Mouse (Mus musculus): Measurements from ENCODE around the gene Med27. TPM values are rescaled to one million over a fixed set of nuclear protein-coding genes. Genes with fewer than 3 reads are reported as not detected.

Med27 gene
- polyA plus RNA-seq, 1 experiment from 2014 or later = 67.6 TPM

DNA sequence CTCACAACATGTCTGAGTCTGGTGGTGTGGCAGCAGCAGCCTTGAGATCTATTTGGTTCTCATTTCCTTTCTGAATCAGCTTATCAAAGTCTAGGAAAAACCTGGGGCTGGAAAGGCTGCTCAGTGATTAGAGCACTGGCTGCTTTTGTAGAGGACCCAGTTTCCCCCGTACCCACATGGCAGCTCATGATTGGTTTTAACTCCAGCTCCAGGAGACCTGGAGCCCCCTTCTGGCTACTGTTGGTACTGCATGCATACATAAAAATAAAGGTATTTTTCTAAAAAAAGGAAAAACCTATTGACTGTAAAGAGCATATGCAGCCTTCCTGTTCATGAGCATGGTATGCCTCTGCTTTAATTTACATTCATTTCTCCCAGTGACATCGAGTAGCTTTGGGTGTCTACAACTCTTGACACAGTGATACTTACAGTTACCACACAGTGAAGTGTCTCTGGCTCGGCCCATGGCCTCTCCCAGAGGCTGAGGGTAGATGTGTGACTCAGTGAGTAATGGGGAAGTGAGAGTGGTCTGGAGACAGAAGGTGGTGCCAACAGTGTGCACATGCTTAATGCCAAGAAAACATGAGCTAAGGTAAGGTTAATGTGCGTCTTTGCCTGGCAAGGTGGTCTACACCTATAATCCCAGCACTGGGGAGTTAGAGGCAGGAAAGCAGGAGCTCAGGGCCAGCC, 207.5 kb downstream of the Med27 start:
- no peaks in the 10 kb centered on the region for H3K36me3 ChIP-seq
- H3K27me3 ChIP-seq (replicated peaks) = no peaks in the 10 kb centered on the region
- H3K9me3 ChIP-seq (replicated peaks) = no peaks in the 10 kb centered on the region
- H3K4me3 ChIP-seq (replicated peaks) = no peak overlapping the region
- no peak for ATAC-seq (ENCODE audit: low FRiP score)
- H3K4me1 ChIP-seq = no peaks in the 10 kb centered on the region
- H3K27ac ChIP-seq (replicated peaks) = no peak overlapping the region
- H3K9ac ChIP-seq (replicated peaks) = no peak overlapping the region
- no peak overlapping the region for H3K4me2 ChIP-seq
- 70% methylated on average over 4 of the region's 4 CpGs for WGBS

DNA sequence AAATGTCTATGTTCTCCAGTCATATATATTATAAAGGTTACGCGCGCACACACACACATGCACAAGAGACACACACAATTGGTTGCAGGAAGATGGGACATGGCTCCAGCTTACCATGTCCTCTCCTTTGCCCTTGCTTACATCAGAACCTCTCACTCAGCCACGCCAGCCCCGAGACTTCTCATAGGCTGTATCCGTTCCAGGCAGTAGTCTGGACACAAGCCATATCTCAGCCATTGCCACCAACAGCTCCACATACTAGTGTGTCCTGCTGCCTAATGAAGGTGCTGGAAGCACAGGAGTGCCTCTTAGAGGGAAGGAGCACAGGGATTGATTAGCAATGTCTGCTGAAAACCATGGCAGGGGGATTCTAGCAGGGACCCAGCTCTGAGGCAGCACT, 211.9 kb downstream of the Med27 start:
- WGBS = 83% methylated on average over 6 of the region's 6 CpGs
- H3K36me3 ChIP-seq = no peaks in the 10 kb centered on the region
- no peaks in the 10 kb centered on the region for H3K27me3 ChIP-seq (replicated peaks)
- no peaks in the 10 kb centered on the region for H3K4me1 ChIP-seq
- H3K4me3 ChIP-seq (replicated peaks) = no peak overlapping the region
- H3K4me2 ChIP-seq = no peak overlapping the region
- H3K9me3 ChIP-seq (replicated peaks) = no peaks in the 10 kb centered on the region
- H3K9ac ChIP-seq (replicated peaks) = no peak overlapping the region
- H3K27ac ChIP-seq (replicated peaks) = no peak overlapping the region
- ATAC-seq (ENCODE audit: low FRiP score) = no peak

DNA sequence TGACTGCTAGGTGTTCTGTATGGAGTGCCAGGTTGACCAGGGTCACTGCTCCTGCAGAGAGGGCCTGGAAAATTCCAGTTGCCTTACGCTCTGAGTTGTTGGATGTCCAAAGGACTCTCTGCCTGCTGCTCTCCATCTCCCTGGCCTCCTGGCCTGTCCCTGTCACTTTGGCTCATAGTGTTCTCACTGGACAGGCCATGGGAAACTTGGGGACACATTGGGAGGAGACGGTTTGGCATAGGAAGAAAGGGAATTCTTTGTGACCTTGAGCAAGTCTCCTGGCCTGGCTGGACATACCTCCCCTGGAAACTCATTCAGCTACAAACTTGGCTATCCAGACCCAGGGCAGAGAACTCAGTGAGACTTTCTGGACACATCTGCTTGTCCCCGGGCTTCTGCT, 213.3 kb downstream of the Med27 start:
- 100% methylated on average over 3 of the region's 3 CpGs for WGBS
- H3K9ac ChIP-seq (replicated peaks) = no peak overlapping the region
- H3K9me3 ChIP-seq (replicated peaks) = no peaks in the 10 kb centered on the region
- no peak overlapping the region for H3K4me2 ChIP-seq
- ATAC-seq (ENCODE audit: low FRiP score) = no peak
- H3K4me3 ChIP-seq (replicated peaks) = no peak overlapping the region
- H3K27ac ChIP-seq (replicated peaks) = no peak overlapping the region
- 0 out of 2 replicates have a peak, but pooled peaks cover 3% of the 10 kb centered on the region for H3K4me1 ChIP-seq
- H3K27me3 ChIP-seq (replicated peaks) = no peaks in the 10 kb centered on the region
- H3K36me3 ChIP-seq = no peaks in the 10 kb centered on the region

DNA sequence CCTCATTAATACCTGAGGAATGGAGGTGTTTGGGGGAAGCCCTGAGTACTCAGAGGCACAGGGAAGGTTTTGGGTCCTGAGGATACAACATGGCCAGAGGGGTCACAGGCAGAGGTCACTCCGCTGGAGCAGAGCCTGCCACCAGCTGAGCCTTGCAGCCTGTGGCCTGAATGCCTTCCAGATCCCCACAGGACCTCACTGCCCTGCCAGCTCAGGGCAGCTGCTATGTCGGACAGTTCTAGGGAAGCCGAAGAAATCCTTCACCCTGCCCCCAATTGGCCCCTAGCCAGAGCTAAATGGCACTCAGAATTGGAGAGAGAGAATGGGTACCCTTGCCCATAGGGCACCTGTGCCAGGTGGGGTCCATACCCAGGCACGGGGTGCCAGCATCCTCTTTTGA, 214.8 kb downstream of the Med27 start:
- Histone ChIP-seq H3K27ac (replicated peaks) (no peak overlapping the region), H3K9me3 (replicated peaks) (no peaks in the 10 kb centered on the region), H3K4me3 (replicated peaks) (no peak overlapping the region), H3K9ac (replicated peaks) (no peak overlapping the region), H3K27me3 (replicated peaks) (no peaks in the 10 kb centered on the region), H3K4me2 (no peak overlapping the region), H3K4me1 (peaks cover 13% of the 10 kb centered on the region), H3K36me3 (no peaks in the 10 kb centered on the region)
- ATAC-seq (ENCODE audit: low FRiP score) = no peak
- WGBS = 71% methylated on average over 4 of the region's 4 CpGs

DNA sequence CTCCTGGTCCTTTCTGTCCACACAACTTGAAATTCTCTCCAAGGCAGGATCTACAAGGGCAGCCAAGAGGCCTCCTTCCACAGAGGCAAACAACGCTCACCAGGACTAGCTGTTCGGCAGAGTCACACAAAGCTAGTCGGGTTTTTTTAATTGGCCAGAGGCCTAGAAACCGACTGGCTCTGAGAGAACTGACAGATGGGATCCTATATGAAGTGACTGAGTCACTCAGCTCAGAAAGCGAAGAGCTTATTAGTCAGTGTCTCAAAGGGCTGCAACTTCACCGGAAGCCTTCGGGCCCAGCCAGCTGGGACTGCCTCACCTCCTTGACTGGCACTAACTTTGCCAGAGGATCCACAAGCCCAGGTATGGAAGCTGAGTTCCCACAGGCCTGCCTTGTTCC, 217.4 kb downstream of the Med27 start:
- Histone ChIP-seq H3K4me3 (replicated peaks) (no peak overlapping the region), H3K27me3 (replicated peaks) (no peaks in the 10 kb centered on the region), H3K4me2 (no peak overlapping the region), H3K4me1 (peaks cover 13% of the 10 kb centered on the region), H3K27ac (replicated peaks) (no peak overlapping the region), H3K9me3 (replicated peaks) (no peaks in the 10 kb centered on the region), H3K36me3 (no peaks in the 10 kb centered on the region), H3K9ac (replicated peaks) (no peak overlapping the region)
- ATAC-seq (ENCODE audit: low FRiP score) = no peak
- 55% methylated on average over 7 of the region's 7 CpGs for WGBS

DNA sequence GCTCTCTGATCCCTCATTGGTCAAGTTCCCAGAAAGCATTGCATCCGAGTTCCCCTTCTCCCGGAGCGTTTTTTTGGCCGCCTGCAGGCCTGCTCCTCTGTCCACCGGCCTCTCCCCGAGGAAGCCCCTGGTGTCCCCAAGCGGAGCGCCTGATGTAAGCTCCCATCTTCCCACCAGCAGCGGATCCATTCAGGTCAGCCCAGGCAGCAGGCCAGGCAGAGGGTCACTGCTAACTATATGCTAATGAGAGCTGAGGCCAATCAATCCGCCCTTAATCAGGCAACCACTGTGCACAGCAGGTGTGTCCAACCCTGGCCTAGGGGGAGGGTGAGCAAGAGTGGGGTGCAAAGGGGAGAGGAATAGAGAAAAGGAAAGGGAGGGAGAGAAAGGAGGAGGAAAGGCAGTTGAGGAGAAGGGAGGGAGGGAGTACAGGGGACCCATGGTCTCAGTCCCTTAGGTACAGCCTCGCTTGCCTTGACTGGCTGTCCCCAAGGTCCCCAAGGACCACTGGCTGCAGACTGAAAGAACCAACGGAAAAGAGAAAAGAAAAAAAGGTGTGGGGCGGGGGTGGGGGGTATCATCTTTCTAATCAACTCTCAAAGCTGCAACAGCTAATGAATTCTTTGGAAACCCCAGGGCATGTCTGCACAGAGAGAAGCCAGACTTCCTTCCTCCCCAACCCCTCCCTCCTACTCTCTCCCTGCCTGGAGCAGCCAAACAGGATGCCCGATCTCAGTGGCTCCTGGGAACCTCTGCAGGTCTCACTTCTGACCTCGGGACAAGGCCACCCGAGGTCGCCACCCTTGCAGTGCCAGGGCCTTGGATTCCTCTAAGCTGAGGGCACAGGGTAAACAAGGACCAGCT, 219.2 kb downstream of the Med27 start:
- no peaks in the 10 kb centered on the region for H3K9me3 ChIP-seq (replicated peaks)
- H3K9ac ChIP-seq (replicated peaks) = no peak overlapping the region
- H3K4me1 ChIP-seq = peaks cover 13% of the 10 kb centered on the region
- 5% methylated on average over 17 of the region's 17 CpGs for WGBS
- no peak overlapping the region for H3K27ac ChIP-seq (replicated peaks)
- ATAC-seq (ENCODE audit: low FRiP score) = no peak
- H3K4me2 ChIP-seq = no peak overlapping the region
- no peaks in the 10 kb centered on the region for H3K36me3 ChIP-seq
- no peak overlapping the region for H3K4me3 ChIP-seq (replicated peaks)
- H3K27me3 ChIP-seq (replicated peaks) = no peaks in the 10 kb centered on the region

DNA sequence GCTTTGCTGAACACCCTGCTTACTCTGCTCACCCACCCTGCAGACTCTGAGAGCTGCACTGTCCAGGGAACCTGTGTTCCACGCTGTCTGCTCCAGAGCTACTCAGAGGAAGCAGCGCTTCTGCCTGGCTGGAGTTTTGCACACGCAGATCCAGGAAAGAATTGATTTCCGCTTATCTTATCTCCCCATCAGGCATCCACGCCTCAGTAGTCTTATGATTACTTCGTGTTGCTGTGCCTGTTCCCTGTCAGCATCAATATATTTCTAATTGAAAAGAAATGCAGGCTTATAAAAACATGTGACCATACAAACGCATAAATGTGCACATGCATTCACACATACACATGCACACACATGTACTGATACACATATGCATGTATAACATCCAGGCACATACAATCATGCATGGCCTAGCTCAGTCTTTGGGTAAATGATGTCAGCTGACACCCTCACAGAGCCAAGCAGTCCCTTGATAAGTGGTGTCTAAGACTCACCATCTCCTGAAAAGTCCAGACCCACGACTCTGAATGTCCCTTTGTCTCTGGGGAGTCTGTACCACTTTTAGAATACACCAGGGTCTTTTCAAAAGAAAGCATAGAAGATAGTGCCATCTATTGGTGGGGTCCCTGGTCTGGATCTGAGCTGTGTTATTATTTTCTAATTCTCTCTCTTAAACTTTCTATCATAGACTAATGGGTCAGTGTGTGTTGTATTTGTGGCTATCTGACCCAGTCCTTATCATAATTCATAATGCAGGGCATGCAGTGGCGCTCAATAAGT, 225.5 kb downstream of the Med27 start:
- no peak overlapping the region for H3K4me3 ChIP-seq (replicated peaks)
- no peaks in the 10 kb centered on the region for H3K36me3 ChIP-seq
- H3K9ac ChIP-seq (replicated peaks) = no peak overlapping the region
- H3K4me2 ChIP-seq = no peak overlapping the region
- WGBS = 58% methylated on average over 9 of the region's 9 CpGs
- no peaks in the 10 kb centered on the region for H3K27me3 ChIP-seq (replicated peaks)
- no peak for ATAC-seq (ENCODE audit: low FRiP score)
- H3K27ac ChIP-seq (replicated peaks) = no peak overlapping the region
- no peaks in the 10 kb centered on the region for H3K9me3 ChIP-seq (replicated peaks)
- peaks cover 17% of the 10 kb centered on the region for H3K4me1 ChIP-seq

DNA sequence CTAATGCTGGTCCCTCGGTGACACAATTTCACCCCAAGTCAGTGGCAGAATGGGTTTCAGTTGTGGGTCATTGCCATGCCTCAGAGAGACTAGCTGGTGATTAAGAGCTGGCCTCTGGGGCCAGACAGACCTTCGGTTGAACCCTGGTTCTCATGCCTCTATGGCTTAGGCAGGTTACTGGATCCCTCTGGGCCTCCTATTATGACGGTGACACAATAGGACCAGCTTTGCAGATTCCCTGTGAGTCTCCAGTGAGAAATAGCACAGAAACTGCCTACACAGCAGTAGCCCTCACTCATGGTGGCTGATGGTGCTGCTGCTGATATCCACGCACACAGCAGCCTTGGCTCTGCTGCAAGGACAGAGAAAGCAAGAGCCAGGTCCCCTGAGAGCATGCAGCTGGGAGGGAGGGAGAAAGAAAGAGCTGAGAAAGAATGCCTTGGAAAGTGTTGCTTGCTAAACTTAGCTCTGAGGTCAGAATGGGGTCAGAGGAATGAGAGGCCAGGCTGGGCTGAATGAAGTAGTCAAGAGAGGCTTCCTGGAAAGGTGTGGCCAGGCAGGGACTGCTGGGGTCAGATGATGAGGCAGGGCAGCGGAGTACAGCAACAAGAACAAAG, 226.3 kb downstream of the Med27 start:
- ATAC-seq (ENCODE audit: low FRiP score) = no peak
- no peak overlapping the region for H3K9ac ChIP-seq (replicated peaks)
- H3K4me3 ChIP-seq (replicated peaks) = no peak overlapping the region
- H3K27me3 ChIP-seq (replicated peaks) = no peaks in the 10 kb centered on the region
- H3K4me1 ChIP-seq = peaks cover 17% of the 10 kb centered on the region
- no peaks in the 10 kb centered on the region for H3K36me3 ChIP-seq
- 17% methylated on average over 5 of the region's 5 CpGs for WGBS
- H3K4me2 ChIP-seq = no peak overlapping the region
- H3K27ac ChIP-seq (replicated peaks) = no peak overlapping the region
- H3K9me3 ChIP-seq (replicated peaks) = no peaks in the 10 kb centered on the region

DNA sequence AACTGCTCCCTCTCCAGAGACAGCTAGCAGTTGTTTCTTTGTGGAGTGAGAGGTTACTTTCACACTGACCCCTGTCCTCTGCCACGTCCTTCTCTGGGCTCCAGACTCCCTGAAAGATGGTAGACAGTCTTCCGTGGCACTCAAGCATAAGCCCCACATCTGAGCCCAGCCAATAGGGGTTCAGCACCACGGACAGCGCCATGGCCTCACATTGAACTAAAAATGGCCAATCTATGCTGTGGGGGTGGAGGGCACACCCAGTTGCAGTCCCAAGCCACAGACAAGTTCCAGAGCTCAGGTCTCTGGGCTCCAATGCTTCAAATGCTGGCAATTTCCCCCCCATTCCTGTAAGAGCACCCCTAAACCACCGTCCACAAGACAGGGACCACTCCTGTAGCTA, 227.0 kb downstream of the Med27 start:
- Histone ChIP-seq H3K9ac (replicated peaks) (no peak overlapping the region), H3K36me3 (no peaks in the 10 kb centered on the region), H3K27ac (replicated peaks) (no peak overlapping the region), H3K9me3 (replicated peaks) (no peaks in the 10 kb centered on the region), H3K4me2 (no peak overlapping the region), H3K4me3 (replicated peaks) (no peak overlapping the region), H3K27me3 (replicated peaks) (no peaks in the 10 kb centered on the region), H3K4me1 (peaks cover 17% of the 10 kb centered on the region)
- no peak; the same call in 1 of the 2 replicates for ATAC-seq (ENCODE audit: low FRiP score)
- 5% methylated on average over 5 of the region's 5 CpGs for WGBS

DNA sequence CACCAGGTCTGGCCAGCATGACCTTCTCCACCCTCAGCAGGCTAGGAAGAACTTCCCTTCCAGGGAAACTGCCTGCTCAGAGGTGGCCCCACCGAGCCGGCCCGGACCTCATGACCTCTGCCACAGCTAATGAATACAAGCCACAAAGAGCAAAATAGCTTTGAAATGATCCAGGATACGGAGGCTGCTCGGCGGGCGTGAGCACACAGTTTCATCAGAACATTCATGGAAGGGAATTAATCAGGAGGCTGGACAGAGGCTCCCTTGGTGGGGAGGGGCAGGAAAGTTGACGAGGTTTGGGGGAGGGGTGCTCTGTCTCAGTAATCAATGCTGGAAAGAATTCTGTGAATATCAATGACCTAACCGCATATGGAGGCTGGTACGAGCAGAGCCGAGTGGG, 227.6 kb downstream of the Med27 start:
- Histone ChIP-seq H3K4me3 (replicated peaks) (no peak overlapping the region), H3K27ac (replicated peaks) (no peak overlapping the region), H3K36me3 (no peaks in the 10 kb centered on the region), H3K4me1 (peaks cover 17% of the 10 kb centered on the region), H3K27me3 (replicated peaks) (no peaks in the 10 kb centered on the region), H3K4me2 (no peak overlapping the region), H3K9ac (replicated peaks) (no peak overlapping the region), H3K9me3 (replicated peaks) (no peaks in the 10 kb centered on the region)
- no peak for ATAC-seq (ENCODE audit: low FRiP score)
- WGBS = 7% methylated on average over 11 of the region's 11 CpGs
